Mouse (Mus musculus): ENCODE data around the gene Zscan10.

Gene Zscan10

DNA sequence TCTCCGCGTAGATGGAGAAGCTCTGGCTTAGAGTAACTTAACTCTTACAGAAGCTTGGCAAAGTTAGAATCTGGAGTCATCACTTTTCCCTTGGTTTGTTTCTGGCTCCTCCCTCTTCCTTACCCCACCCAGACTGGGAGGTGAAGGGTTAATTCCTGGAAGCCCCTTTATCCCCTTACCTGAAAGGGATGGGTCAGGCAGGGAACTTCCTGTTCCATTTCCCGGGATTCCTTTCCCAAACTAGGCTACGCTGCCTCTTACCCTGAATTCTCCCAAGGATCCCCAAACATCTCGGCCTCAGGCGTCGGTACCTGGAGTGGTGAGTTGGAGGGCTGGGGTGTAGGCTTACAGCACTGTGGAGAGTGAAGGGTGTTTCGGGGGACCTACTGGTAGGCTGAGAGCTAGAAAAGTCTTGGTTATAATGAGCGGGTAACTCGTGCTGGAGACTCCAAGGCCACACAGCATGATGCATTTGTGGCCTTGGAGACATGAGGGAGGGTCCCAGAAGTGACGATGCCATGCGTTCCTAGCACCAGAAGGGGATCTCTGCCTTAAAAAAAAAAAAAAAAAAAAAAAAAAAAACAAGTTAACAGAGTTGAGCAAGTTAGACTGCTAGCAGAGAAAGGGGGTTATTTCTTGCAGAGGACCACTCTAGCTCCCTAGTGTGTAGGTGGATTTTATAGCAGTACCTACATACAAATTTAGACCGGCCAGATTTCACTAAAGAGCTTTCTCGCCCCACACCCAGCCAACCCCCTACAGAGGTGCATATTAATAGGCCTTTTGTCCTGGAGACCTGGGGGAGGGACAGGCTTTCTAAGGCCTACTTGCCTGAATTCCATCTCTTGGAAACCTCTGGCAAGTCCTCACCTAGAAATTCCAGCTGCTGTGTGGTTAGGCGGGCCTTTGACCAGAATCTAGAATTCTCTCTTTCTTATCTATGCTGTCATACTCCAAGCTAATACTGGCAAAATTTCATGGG lies at the start of gene Zscan10:
Gene Zscan10, plus strand, starts transcription at position 216 of the 982 bp plus-strand sequence.
- no peak for DNase-seq (ENCODE audit: low read depth)

GRCm38 (mm10) chr17:23550856-23551255 lies 49.8 kb upstream of the Zscan10 start:
- DNase-seq (ENCODE audit: low read depth), result no peak

DNA sequence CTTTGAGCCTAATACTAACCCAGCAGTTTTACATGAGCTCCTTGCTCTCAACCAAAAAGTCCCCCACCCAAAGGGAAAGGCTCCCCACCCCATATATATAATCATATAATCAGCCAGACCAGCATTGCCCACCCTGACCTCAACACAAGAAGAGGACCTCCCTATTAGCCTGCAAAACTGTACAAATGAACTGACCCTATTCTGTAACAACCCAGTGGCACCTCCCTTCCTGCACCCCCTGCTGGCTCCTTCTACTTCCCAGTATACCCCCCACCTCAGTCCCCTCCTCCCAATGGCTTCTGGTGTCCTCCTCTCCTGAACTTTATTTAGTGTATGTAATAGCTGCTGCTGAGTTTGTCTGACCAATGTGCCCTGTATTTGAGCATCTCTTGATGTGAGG lies 49.2 kb upstream of the Zscan10 start:
- DNase-seq (ENCODE audit: low read depth), result peak; percentile 29

GRCm38 (mm10) chr17:23551963-23552362 lies 48.7 kb upstream of the Zscan10 start:
- no peak for DNase-seq (ENCODE audit: low read depth)

- no peak for DNase-seq (ENCODE audit: low read depth)
Observed at GRCm38 (mm10) chr17:23552896-23553633, 47.6 kb upstream of the Zscan10 start.

DNA sequence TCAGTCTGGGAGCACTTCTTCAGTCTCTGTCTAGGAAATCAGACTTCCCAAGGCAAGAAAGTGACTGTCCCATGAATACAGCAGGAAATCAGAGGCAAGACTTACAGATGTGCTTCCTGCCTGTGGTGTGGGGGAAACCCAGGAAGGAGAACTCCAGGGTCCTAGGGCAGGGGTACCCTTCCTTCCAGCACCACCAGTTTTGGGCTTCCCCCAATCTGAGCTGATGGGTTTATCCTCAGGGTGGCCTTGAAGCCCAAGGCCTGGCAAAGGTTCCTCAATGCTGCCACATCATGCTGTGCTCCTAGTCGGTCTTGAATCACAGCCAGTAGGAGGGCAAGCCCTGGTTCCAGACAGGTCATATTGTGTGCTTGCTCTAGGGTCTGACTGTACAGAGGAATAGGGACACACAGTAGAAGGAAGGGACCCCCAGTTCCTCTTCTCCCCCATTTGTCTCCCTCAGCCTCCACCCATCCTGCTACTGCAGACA lies 47.0 kb upstream of the Zscan10 start:
- DNase-seq (ENCODE audit: low read depth), result no peak

DNA sequence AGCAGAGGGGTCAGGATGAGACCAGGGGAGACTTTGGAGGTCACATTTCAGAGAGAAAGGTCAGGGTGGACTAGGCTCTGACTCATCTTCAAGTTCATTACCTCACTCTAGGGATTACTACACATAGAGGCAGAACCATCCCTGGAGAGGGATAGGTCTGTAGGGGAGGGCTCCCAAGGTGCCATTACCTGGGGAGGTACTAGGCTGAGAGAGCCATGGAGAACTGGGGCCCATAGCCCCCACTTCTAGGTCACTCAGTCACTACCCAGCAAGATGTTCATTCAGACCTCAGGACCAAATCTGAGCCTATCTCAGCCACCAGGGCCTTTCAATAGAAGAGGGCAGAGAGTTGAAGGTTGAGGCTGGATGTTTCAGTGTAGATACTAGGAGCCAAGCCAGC lies 46.3 kb upstream of the Zscan10 start:
- no peak for DNase-seq (ENCODE audit: low read depth)

DNA sequence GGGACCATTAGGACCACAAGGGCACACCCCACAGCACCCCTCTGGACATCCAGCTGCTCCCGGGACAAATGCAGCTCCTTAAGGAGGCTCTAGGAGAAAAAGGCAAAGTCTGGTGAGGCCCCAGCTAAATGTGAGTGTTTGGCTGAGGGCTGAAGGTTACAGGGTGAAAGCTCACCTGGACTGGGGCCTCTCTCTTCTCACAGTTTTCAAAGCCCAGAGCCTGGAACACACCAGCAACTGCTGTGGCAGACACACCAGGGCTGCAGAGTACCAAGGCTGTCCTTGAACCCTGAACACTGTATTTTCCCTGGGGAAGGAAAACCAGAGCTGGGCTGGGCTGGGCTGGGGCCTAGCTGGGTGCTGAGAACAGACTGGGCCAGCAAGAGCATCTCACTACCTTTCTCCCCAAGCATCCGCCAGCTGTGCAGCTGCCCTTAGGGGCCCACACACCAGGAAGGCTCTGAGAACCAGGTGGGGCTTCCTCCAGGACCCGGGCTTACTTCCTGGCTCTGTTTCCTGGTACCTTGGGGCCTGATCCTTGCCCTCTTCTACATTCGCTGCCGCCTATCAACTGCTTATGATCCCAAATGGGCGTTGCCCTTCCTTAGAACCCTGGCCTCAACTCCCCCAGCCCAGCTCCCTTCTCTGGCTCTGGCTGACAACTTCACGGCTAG lies 45.3 kb upstream of the Zscan10 start:
- no peak for DNase-seq (ENCODE audit: low read depth)

DNA sequence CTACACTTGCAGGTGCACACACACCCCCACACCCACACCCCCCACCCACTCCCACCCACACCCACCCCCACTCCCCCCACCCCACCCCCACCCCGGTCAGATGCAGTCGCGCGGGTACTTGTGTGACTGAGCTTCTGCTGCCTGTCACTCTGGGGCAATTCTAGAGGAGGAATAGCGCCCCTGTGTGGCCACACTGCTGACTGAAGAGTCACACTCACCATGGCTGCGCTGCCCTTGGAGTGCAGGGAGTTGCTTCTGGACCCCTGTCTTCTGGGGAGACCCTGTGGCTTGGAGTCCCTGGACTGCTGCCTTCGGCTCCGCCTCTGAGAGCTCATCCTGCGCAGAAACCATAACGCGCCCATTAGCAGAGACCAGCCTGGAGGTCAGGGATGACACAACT lies 40.9 kb upstream of the Zscan10 start:
- DNase-seq (ENCODE audit: low read depth), result peak; percentile 41

DNA sequence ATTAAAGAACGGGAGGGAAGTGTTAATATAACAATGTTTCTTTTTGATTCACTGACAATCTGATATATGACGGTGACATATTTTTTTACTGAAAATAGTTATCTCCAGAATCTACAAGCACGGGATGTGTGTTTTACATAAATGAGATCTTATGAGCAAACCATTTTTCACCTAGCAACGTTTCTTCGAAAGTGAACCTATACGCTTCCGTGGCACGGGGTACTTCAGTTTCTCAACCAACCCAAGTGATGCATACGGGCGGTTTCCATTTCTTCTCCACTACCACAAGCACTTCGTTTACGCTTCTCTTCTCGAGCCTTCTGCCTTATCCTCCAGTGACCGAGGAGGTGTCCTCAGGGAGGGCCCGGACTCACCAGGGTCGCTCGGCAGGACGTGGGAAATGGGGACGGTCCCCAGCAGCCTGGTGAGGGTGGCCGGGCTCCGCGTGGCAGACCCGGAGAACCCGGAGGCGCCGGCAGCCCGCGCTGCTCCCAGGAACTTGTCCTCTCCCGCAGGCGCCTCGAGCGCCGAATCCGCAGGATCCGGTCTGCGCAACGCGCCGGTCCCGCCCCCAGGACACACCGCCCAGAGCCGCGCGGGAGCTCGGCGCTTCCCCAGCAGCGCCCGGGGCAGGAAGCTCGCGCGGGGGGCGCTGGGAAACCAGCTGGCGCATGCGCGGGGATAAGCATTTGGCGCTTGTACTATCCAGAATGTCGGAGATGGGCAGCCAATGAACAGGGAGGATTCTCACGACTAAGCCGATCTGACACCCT lies 36.9 kb upstream of the Zscan10 start, which contains the start of gene Zfp213:
Gene Zfp213, minus strand, starts transcription at position 644 of the 773 bp plus-strand sequence.
- peak; percentile 99 for DNase-seq (ENCODE audit: low read depth)

- DNase-seq (ENCODE audit: low read depth), result no peak
Observed at GRCm38 (mm10) chr17:23564368-23564715, 36.3 kb upstream of the Zscan10 start.

DNA sequence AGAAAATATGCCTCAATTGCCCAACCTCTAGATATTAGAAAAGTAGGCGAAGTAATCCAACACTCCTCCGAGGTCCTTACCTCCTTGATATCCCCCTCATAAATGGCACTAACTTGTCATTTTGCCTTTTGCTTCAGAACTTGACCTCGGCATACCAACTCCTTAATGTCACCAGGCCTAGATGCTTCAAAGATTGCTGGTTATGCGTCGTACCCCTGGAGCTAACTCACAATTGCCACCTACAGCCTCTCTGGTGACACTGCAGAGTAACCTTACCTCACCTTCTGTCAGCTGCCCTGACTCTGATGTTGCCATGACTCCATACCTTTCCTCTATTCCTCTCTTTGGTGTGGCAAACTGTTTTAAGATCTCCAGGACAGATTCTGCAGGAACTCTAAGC lies 33.9 kb upstream of the Zscan10 start:
- no peak for DNase-seq (ENCODE audit: low read depth)

DNA sequence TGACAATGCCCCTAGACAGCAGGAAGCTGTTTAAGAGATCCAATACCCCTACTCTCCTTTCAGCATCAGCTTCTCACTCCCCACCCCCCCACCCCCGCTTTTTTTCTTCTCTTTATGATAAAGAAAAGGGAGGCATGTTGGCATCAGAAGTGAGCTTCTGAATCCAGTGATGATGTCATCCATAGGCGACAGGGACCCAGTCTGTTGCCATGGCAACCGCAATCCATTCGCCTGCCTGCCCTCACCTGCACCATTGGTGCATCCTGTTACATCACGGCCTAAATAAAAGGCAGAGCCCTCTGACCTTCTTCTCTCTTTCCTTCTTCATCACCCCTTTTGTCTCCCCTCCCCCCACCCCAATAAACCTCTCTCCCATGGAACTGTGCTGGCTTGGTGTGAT lies 32.3 kb upstream of the Zscan10 start:
- DNase-seq (ENCODE audit: low read depth), result no peak

- peak; percentile 78 for DNase-seq (ENCODE audit: low read depth)
Observed at GRCm38 (mm10) chr17:23570017-23570416, 30.6 kb upstream of the Zscan10 start.

DNA sequence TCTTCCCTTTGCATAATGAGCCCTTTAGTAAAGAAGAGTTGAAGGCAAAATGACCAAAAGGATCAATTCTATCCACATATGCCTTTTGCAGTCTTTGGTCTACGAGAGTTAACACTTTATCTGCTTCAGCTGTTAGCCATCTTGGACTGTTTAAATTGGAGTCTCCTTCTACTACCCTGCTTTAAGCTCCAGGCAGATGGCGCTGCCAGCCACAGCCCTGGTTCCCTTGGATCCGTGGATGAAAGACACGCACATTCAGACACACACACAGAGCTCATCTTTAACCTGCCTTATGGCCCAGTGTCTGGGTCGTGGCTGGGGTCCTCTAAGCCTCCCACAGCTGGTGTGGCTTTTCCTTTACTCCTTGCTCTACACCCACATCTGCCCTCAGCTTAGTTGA lies 29.6 kb upstream of the Zscan10 start:
- DNase-seq (ENCODE audit: low read depth), result peak; percentile 61

DNA sequence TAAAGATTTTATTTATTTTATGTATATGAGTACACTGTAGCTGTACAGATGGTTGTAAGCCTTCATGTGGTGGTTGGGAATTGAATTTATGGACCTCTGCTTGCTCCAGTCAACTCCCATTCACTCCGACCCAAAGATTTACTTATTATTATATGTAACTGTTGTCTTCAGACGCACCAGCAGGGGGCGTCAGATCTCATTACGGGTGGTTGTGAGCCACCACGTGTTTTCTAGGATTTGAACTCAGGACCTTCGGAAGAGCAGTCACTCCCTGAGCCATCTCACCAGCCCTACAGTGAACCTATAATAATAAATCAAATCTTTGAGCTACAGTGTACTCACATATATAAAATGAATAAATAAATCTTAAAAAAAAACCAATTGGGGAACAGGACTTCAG lies 28.6 kb upstream of the Zscan10 start:
- peak; percentile 34 for DNase-seq (ENCODE audit: low read depth)

DNA sequence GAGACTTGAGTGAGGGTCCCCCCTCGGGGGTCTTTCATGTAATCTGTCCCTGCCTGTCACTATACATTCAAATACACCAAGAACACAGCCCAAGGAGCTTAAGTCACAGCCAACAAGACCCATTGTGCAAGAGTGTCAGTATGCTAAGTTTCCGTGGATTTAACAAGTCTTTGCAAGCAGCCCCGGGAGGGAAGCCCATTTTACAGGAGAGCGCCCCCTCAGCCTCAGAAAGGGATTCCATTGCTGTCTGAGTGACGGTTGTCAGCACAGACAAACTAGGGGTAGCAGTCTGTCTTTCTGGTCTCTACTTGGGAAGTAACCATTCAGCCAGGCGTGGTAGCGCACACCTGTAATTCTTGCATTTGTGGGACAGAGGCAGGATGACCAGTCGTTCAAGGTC lies 26.5 kb upstream of the Zscan10 start:
- DNase-seq (ENCODE audit: low read depth), result no peak

- DNase-seq (ENCODE audit: low read depth), result no peak
Observed at GRCm38 (mm10) chr17:23575951-23576552, 24.6 kb upstream of the Zscan10 start.

- peak; percentile 37 for DNase-seq (ENCODE audit: low read depth)
Observed at GRCm38 (mm10) chr17:23584786-23585185, 15.9 kb upstream of the Zscan10 start.

DNA sequence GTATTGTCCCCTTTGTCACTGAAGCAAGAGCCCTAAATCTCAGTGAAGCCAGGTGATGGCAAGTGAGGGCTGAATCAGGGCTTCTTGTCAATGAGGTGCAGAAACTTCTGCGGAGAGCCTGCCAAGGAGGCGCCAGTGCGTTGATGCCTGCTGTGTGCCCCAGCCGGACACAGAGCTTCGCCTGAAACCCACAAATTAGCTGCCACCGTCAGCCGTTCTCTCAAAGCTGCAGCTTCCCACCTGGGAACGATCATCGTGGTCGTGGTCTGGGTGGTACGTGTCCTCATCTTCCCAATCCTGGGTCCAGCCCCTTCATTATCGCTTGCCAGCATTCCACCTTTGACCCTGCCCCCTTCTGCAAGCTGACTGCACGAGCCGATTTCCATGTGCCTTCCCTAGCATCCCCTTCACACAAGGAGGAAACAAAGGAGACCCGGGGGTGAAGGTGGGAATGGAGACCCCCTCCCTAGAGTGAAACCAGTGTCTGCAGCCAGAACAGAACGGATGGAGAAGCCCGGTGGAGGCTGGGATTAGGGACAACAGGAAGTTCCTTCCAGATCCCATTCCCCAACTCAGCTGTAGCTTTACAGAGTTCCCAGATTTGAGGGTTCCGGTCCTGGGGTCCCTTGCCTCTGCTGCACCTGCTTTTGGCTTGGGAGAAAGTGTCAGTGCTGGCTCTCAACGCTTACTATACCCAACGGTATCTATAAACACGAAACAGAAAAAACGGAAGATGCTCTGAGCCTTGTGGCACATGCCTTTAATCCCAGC lies 14.8 kb upstream of the Zscan10 start:
- DNase-seq (ENCODE audit: low read depth), result peak; percentile 59
